Mouse (Mus musculus) limb, embryonic 14.5 days (tissue): ENCODE results near the gene Ndufs5. TPM values are rescaled to one million over a fixed set of nuclear protein-coding genes. Genes with fewer than 3 reads are reported as not detected.

Experiments
- ATAC-seq: fragments of 200-750 bp; cut with Nextera tagmentation; 2 replicates; pipeline ENCODE4 v1.8.0; 2017; ENCODE audit warnings: low read depth, moderate number of reproducible peaks, moderate TSS enrichment; ENCODE audit not compliant: low FRiP score
- DNase-seq: peaks from one replicate; pipeline ENCODE4 v3.0.0-alpha.2; 2015; ENCODE audit warnings: low spot score
- H3K27ac ChIP-seq: fragments of 300-500 bp; sonication (generic); replicated peaks from 2 replicates; pipeline ENCODE4 v1.5.1; 2014; ENCODE audit warnings: low read depth, mild to moderate bottlenecking, low read length, moderate library complexity, mixed read lengths
- H3K27me3 ChIP-seq: fragments of 300-500 bp; sonication (generic); 2 replicates; pipeline ENCODE4 v1.6.1; 2014; ENCODE audit warnings: low read length, mixed read lengths; ENCODE audit not compliant: control insufficient read depth, insufficient read depth
- H3K36me3 ChIP-seq: fragments of 300-500 bp; sonication (generic); 2 replicates; pipeline ENCODE4 v1.6.1; 2014; ENCODE audit warnings: mild to moderate bottlenecking, low read length, moderate library complexity, mixed read lengths; ENCODE audit not compliant: control insufficient read depth, insufficient read depth
- H3K4me1 ChIP-seq: fragments of 300-500 bp; sonication (generic); 2 replicates; pipeline ENCODE4 v1.6.1; 2014; ENCODE audit warnings: antibody characterized with exemption, low read length, mixed read lengths; ENCODE audit not compliant: control insufficient read depth, insufficient read depth
- H3K4me2 ChIP-seq: fragments of 300-500 bp; sonication (generic); replicated peaks from 2 replicates; pipeline ENCODE4 v1.6.1; 2014; ENCODE audit warnings: low read depth, mild to moderate bottlenecking, low read length, moderate library complexity; ENCODE audit not compliant: severe bottlenecking
- H3K4me3 ChIP-seq: fragments of 300-500 bp; sonication (generic); replicated peaks from 2 replicates; pipeline ENCODE4 v1.5.1; 2014; ENCODE audit warnings: low read length
- H3K9ac ChIP-seq: fragments of 300-500 bp; sonication (generic); 2 replicates; pipeline ENCODE4 v1.6.1; 2014; ENCODE audit warnings: mild to moderate bottlenecking, low read depth, low read length, moderate library complexity; ENCODE audit not compliant: severe bottlenecking
- H3K9me3 ChIP-seq: fragments of 300-500 bp; sonication (generic); 2 replicates; pipeline ENCODE4 v1.6.1; 2016; ENCODE audit warnings: low read length; ENCODE audit not compliant: control insufficient read depth
- POLR2A ChIP-seq: fragments of 200-500 bp; IDR thresholded peaks from 2 replicates; pipeline ENCODE4 v1.8.0; 2012; ENCODE audit warnings: inconsistent platforms, mild to moderate bottlenecking, moderate library complexity, borderline replicate concordance; ENCODE audit not compliant: insufficient read depth, insufficient read length; ENCODE audit errors: extremely low read depth
- WGBS: fragments of 180-500 bp; shearing (Covaris S2); extraction: QIAGEN DNeasy Blood & Tissue Kit; methylation state at CpG from one replicate; pipeline ENCODE4 v1.1.7; 2014; 5-methylcytosine and 5-hydroxymethylcytosine counted together
- polyA plus RNA-seq, 2 experiments: library from polyadenylated mRNA; depleted of rRNA in 1 of 2; stranded (reverse) in 1 of 2; unstranded in 1 of 2; fragments of >200 nt; fragmentation: Nextera tagmentation in 1 of 2; extraction: Ambion mirVana in 1 of 2; gene quantifications; 2 replicates each; pipeline versions ENCODE4 v1.2.1 to v1.2.3; 2012 to 2014

Ndufs5 gene
- polyA plus RNA-seq (2012; rRNA removed) (119 and 253 TPM in 2 replicates), polyA plus RNA-seq (2014; fragmentation: Nextera tagmentation; extraction: Ambion mirVana) (344 and 353 TPM in 2 replicates)

- Histone ChIP-seq H3K27me3 (no peaks in the 10 kb centered on the region), H3K4me3 (peak within 1 kb of the TSS; percentile 72), H3K4me2 (peak within 1 kb of the TSS; percentile 72), H3K27ac (no peak within 1 kb of the TSS; the same call in 1 of the 2 replicates), H3K9ac (peak within 1 kb of the TSS; percentile 89), H3K9me3 (no peaks in the 10 kb centered on the region), H3K36me3 (peaks cover 24% of the 10 kb centered on the region), H3K4me1 (peaks cover 4% of the 10 kb centered on the region; the same call in 1 of the 2 replicates)
- ATAC-seq (peak; percentile 97), DNase-seq (peak; percentile 96)
- peak; percentile 46; the same call in 1 of the 2 replicates for TF ChIP-seq POLR2A
- WGBS: under 1% methylated on average over 40 of the region's 40 CpGs
Measured at GRCm38 (mm10) chr4:123717574-123718433, at the start of gene Ndufs5. Ndufs5 (minus strand) TSS chr4:123718202.

GRCm38 (mm10) chr4:123765071-123765470 is 47.1 kb upstream of the Ndufs5 start:
- Histone ChIP-seq H3K9ac (no peak overlapping the region), H3K4me1 (no peaks in the 10 kb centered on the region), H3K4me2 (no peak overlapping the region), H3K4me3 (no peak overlapping the region), H3K36me3 (no peaks in the 10 kb centered on the region), H3K27ac (no peak overlapping the region), H3K9me3 (no peaks in the 10 kb centered on the region), H3K27me3 (no peaks in the 10 kb centered on the region)
- ATAC-seq: no peak
- TF ChIP-seq POLR2A: no peak
- WGBS: 75% methylated on average over 6 of the region's 6 CpGs
- DNase-seq: no peak

GRCm38 (mm10) chr4:123758306-123758705 is 40.3 kb upstream of the Ndufs5 start:
- Histone ChIP-seq H3K36me3 (no peaks in the 10 kb centered on the region), H3K4me1 (no peaks in the 10 kb centered on the region), H3K4me3 (no peak overlapping the region), H3K9me3 (no peaks in the 10 kb centered on the region), H3K27me3 (no peaks in the 10 kb centered on the region), H3K9ac (no peak overlapping the region), H3K4me2 (no peak overlapping the region), H3K27ac (no peak overlapping the region)
- no peak for TF ChIP-seq POLR2A
- ATAC-seq: no peak
- no peak for DNase-seq
- WGBS: 45% methylated on average over 4 of the region's 4 CpGs

GRCm38 (mm10) chr4:123750707-123751312 is 32.8 kb upstream of the Ndufs5 start:
- Histone ChIP-seq H3K9ac (peak overlapping the region; percentile 3; the same call in 1 of the 2 replicates), H3K9me3 (no peaks in the 10 kb centered on the region), H3K4me1 (peaks cover 11% of the 10 kb centered on the region; the same call in 1 of the 2 replicates), H3K27ac (no peak overlapping the region), H3K36me3 (peaks cover 4% of the 10 kb centered on the region; the same call in 1 of the 2 replicates), H3K27me3 (no peaks in the 10 kb centered on the region), H3K4me2 (peak overlapping the region; percentile 47), H3K4me3 (peak overlapping the region; percentile 99)
- DNase-seq: peak; percentile 6
- no peak for ATAC-seq
- 0% methylated on average over 8 of the region's 8 CpGs for WGBS
- no peak for TF ChIP-seq POLR2A

GRCm38 (mm10) chr4:123750152-123750651 is 32.2 kb upstream of the Ndufs5 start, which contains the start of gene Akirin1:
Akirin1 (minus strand) TSS chr4:123750345.
- Histone ChIP-seq H3K9me3 (no peaks in the 10 kb centered on the region), H3K27me3 (no peaks in the 10 kb centered on the region), H3K4me1 (peaks cover 11% of the 10 kb centered on the region; the same call in 1 of the 2 replicates), H3K36me3 (peaks cover 4% of the 10 kb centered on the region; the same call in 1 of the 2 replicates), H3K4me2 (peak within 1 kb of the TSS; percentile 65), H3K9ac (peak within 1 kb of the TSS; percentile 86), H3K27ac (peak within 1 kb of the TSS; percentile 87), H3K4me3 (peak within 1 kb of the TSS; percentile 99)
- peak; percentile 94 for DNase-seq
- ATAC-seq: peak; percentile 99
- peak; percentile 81; the same call in 1 of the 2 replicates for TF ChIP-seq POLR2A
- under 1% methylated on average over 33 of the region's 46 CpGs for WGBS
